Mouse (Mus musculus) retina, postnatal 1 day (tissue): Measurements from ENCODE around the gene Cers6.
A peak's percentile ranks its signal among the peaks of the same experiment; 100 is the strongest.

Experiments
- DNase-seq: peaks from one replicate; pipeline ENCODE4 v3.0.0-alpha.2; 2012

Gene Cers6

GRCm38 (mm10) chr2:68925542-68925941 lies 64.3 kb downstream of the Cers6 start:
- peak; percentile 14 for DNase-seq

DNA sequence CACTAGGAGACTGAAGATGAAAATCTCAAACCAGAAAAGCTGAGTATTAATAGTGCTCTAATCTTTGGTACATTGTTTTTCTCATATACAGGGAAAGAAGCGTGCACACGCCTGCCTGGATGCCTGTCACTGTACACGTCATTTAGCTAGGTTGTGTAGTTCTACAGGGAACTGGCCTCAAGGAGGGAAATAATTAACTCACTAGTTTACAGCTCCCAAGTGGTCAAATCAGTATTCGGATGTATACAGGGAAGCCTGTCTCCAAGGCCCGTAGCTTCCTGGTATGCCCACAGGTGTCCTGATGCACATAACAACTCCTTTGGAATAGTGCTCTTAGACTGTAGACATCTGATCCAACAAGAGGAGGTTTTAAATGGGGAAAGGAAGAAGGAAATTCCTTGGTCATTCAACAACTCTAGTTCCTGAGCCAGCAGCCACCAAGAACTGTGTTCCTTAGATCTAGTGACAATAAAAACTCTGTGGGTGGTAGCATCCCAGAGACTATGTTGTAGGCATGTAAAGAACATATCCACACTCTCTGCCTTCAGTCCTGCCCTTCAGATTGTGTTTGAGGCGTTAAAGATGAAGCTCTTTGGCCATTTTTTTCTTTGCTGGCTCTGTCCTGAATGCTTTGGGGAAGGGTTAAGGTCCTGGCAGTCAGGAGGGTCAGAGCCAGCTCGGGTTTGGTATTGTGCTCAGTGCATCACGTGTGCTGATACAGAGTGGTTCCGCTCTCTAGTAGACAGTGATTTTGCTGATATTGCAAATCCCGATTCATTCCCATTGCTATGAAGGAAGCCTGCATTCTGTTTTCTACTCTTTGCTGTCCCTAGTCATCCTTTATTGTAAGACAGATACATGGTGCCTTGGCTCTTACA lies 65.9 kb downstream of the Cers6 start:
- no peak for DNase-seq

- no peak for DNase-seq
Observed at GRCm38 (mm10) chr2:68932240-68932639, 71.0 kb downstream of the Cers6 start.

DNA sequence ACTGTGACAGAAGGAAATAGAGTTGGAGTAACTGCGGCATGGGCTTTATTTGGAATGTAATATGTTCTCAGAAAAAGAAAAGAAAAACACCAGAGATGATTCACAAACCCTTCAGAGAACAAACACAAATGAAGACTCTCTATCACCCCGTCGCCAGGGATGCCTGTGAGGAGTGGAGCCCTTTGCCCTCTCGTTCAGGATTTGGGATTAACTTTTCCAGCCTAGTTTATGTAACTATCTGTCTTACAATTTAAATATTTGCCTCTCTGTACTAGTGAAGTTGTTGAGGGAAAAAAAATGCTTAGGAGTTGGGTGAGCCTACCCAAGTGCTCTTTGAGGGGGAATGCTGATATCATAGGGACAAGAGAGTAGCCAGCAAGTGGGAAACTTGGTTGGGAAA lies 71.4 kb downstream of the Cers6 start:
- DNase-seq = no peak

DNA sequence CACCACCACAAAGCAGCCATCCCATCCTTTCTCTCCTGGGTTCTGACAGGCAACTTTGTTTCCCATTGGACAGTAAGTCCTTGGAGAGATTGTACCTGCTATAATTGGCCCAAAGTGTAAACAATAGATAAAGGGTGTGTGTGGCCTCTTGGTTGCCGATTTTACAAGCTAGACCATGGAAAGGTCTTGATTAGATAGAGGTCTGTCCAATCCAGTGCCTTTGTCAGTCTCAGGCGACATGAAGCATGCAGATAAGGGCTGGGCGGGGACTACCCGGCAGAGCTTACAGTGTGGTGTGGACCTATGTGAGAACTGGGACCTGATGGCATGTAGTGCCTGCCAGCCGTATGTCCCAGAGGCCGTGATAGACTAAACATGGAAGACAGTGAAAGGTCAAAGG lies 73.4 kb downstream of the Cers6 start:
- DNase-seq = no peak

DNA sequence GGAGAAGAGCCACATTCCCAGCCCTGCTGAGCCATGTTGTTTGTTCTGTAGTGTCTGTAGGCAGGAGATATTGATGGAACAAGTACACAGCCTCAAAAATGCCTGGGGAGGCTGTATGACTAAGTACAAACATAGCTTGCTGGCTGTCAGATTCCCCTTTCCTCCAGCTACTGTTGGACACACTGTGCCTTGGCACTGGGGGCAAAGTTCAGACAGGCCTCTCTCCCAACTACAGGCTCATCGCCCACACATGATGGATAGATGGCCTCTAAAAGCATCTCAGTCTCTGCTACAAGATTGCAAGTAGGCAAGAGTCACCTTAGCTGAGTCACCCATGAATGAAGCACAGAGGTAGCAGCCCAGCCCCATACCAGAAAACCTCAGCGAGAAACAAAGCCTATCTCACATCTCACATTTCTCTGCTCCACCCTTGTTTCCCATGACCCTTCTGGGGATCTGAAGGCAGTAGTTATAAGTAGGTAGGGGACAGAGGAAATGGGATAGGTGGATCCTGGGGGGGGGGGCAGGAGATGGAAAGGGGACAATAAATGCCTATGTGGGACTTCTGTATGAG lies 74.6 kb downstream of the Cers6 start:
- DNase-seq = no peak

GRCm38 (mm10) chr2:68936773-68937172 lies 75.5 kb downstream of the Cers6 start:
- no peak for DNase-seq

DNA sequence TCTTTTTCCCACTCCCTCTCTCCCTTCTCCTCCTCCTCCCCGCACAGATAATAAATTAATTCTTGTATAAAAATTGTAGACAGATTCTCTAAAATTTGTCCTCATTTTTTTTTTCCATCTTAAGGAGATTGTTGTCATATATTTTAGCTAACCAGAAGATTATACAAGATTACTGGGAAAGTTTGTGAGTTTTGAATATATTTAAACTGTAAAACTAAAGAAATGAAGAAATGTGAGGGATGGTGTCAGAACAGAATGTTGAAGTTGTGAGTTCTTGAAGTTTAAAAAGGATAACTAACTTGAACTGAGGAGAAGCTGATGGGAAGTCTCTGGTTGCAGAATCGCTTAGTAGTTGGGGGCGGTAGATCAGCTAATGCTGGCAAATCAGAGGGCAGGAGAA lies 76.6 kb downstream of the Cers6 start:
- no peak for DNase-seq

DNA sequence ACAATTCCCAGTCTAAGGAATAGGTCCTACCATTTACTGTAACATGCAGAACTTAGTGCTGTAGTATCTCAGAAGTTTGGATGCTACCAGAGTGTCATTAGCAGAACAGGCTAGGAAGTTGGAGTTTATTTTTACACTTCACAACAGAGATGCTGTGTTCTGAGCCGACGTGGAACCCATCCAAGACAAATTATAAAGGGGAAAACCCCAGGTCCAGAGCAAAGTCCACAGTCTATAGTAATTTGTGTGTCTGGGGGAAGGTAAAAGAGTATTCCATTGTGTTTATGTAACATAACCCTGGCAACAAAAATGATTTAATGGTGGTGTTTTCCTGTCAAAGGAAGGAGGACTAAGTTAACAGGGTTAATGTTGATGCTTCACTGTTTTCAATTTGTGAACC lies 83.7 kb downstream of the Cers6 start:
- DNase-seq = no peak

- no peak for DNase-seq
Observed at GRCm38 (mm10) chr2:68945976-68946375, 84.7 kb downstream of the Cers6 start.

DNA sequence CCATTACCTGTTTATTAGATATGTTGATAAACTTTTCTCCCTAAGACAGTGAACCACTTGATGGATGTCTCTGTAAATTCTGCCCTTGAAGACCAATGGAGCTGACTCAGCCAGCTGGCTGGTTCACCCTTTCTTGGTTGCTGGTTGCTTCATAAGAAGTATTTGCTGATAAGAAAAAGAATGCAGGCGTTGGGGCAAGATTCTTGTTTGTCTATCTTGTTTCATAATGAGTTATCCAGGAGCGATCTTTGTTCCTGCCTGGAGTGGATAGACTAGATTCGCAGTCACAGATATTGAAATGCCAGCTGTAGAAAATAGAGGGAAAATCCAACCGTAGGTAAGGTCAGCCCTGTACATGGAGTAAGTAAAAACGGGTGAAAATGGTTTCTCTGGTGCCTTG lies 85.6 kb downstream of the Cers6 start:
- no peak for DNase-seq

GRCm38 (mm10) chr2:68949137-68949536 lies 87.9 kb downstream of the Cers6 start:
- DNase-seq = no peak

GRCm38 (mm10) chr2:68949728-68950127 lies 88.5 kb downstream of the Cers6 start:
- no peak for DNase-seq

DNA sequence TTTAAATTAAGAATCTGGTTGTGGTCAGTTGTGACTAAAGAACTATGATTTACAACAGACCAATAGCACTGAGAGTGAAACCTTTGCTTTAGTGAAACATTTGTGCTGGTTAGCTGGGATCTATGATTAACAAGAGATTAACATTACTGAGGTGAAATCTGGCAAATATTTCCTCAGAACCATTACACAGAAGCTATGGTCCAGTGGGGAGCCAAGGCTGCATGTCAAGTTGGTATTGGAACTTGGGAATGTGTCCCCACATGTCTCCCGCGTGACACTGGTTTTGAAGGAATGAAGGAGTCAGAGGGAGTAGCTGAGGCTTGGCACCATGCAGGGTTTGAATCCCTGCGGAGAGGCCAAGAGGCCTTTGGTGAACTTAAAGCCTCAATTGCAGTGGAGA lies 90.5 kb downstream of the Cers6 start:
- no peak for DNase-seq

DNA sequence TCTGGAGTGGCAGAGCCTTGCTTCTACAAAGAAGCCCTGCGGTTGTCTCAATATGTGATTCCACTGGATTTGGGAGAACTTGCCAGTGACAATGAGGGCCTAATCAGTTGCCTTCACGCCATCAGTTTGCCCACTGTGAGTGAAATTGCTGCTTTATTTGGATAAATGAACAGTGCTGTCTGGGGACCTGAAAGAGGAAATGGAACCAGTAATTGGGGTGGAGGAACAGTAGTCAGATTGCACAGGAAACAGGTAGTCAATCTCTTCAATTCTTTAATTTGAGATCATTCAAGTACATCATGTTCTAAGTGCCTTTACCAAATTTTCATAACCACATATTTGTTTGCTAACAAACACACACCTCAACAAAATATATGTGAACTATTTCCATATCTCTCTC lies 92.4 kb downstream of the Cers6 start:
- DNase-seq = no peak

- DNase-seq = no peak
Observed at GRCm38 (mm10) chr2:68955496-68955895, 94.3 kb downstream of the Cers6 start.

- no peak for DNase-seq
Observed at GRCm38 (mm10) chr2:68956146-68956545, 94.9 kb downstream of the Cers6 start.

GRCm38 (mm10) chr2:68957831-68958230 lies 96.6 kb downstream of the Cers6 start:
- DNase-seq = no peak

GRCm38 (mm10) chr2:68959573-68959972 lies 98.3 kb downstream of the Cers6 start:
- DNase-seq = no peak

GRCm38 (mm10) chr2:68960060-68960459 lies 98.8 kb downstream of the Cers6 start:
- no peak for DNase-seq

- no peak for DNase-seq
Observed at GRCm38 (mm10) chr2:68960620-68961019, 99.4 kb downstream of the Cers6 start.

- DNase-seq = no peak
Observed at GRCm38 (mm10) chr2:68966360-68966759, 105.1 kb downstream of the Cers6 start.

- DNase-seq = no peak
Observed at GRCm38 (mm10) chr2:68968028-68968427, 106.8 kb downstream of the Cers6 start.

DNA sequence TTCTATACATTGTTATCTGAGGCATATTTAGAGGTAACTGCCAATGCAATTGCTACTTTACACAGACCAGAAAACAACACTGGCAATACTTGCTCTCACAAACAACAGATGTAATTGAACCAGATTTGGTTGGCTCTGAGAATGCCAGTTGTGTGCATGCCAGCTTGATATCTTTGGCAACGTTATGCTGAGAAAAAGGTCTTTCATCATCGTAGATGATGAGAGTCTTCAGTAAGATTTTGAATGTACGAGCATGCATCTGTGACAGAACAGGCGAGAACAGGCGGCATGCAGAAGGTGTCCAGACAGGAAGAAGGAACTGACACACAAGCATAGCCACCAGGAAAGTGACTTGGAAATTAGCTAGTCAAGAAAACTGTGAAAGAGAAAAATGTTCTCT lies 110.6 kb downstream of the Cers6 start:
- no peak for DNase-seq

DNA sequence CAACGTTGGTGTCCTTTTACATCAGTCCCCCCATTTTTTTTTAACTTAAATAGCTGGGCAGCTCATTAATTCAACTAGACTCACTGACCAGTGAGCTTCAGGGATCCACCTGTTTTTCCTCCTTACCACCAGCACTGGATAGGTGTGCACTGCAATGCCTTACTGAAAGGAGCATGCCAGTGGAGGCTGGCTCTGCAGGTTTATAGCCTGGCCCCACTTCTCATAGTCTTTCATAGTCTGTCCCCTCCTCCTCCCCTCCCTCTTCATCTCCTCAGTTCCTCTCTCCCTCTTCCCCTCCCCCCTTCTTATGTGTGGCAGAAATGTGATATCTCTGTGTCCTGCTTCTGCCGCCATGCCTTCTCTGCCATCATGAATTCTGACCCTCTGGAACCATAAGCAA lies 112.5 kb downstream of the Cers6 start:
- DNase-seq = no peak
